Mouse (Mus musculus): ENCODE measurements at regions not wholly inside any gene's neighbourhood (a gene's known extent, or its start where the extent isn't known, plus 50 kb on each side); places are given as distances from the start of the nearest gene placed in this dataset.

DNA sequence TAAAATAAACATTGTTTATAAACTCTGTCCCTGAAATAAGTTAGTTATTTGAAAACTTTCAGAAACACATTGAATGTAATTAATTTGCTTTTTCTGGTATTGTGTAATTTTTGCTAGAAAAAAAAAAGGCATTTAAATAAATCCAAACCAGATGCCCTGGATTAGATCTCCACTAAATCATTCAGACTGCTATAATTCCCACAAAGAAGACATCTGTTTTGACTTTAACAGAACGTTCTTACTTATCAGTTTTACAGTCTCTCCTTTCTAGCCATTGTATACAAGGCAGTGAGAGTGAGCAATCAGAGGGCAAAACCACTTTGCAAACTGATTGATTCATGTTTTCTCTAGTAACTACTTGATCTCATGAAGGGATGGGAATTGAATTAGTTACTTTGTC, 478.8 kb downstream of the Slitrk6 start:
- no peak for DNase-seq

DNA sequence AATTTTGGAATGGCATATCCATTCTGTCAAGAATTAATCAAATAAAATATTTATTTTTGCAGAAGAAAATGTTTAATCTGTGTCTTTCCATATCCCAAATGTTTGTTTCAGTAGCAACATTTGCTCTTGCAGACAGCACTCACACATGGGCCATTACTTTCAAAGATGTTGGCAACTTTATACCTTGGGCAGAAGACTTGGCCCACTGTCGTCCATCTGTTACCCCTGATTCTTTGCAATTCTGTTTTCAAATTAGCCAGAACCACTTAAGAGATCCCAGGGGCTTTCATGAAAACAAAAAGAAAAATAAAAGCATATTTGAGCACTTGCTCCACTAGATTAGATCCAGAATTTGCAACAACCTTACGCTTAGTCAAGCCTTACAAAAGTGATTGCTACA, 483.7 kb downstream of the Slitrk6 start:
- DNase-seq = no peak

DNA sequence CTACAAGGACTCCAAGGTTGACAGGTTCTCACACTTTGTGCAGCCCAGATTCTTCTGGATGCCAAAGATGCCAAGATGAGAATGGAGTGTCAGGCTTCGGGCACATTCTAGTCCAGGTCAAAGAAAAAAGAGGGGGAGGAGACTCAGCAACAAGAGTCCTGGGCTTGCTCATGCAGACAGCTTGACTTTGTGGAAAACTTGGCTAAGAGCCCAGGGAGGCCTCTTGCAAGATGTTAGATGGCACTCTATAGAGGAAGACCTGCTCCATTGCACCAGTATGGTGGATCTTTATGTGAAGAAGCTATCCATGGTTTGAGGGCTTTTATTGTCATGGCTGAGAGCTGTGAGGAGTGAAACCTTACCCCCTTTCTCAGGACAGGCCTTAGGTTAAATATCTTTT, 510.5 kb downstream of the Slitrk6 start:
- DNase-seq = no peak

DNA sequence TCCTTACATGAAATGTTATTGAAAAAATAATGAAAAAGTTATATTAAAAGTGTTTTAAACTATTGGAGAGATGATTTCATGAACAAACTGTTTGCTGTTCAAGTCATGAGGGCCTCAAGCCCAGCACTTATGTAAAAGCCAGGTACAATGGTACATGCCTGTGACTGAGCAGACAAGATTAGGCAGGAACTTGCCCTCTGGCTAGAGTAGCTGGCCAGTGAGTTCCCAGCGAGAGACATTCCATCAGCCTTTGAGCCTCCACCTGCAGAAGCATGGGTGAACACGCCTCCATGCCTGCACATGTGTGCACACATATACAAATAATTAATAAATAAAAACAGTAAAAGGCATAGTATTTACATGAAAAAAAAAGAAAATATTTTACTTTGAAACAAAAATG, 511.4 kb downstream of the Slitrk6 start:
- no peak for DNase-seq

DNA sequence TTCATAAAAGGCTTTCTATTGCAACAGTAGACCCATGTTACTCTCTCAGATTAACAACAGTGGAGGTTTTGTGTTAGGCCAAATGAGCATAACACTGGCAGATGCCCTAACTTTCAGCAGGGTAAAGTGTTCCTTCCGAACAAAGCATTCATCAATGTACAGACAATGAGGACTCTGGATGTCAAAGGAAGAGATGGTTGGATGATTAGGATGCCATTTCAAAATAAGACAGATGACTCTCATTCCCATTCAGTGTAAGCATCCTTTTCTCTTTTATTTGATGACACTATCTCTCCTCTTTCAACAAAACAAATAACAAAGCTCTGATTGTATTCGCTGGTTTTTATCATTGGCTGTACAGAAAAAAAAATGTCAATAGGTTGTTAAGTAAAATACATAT, 516.1 kb downstream of the Slitrk6 start:
- DNase-seq = no peak

DNA sequence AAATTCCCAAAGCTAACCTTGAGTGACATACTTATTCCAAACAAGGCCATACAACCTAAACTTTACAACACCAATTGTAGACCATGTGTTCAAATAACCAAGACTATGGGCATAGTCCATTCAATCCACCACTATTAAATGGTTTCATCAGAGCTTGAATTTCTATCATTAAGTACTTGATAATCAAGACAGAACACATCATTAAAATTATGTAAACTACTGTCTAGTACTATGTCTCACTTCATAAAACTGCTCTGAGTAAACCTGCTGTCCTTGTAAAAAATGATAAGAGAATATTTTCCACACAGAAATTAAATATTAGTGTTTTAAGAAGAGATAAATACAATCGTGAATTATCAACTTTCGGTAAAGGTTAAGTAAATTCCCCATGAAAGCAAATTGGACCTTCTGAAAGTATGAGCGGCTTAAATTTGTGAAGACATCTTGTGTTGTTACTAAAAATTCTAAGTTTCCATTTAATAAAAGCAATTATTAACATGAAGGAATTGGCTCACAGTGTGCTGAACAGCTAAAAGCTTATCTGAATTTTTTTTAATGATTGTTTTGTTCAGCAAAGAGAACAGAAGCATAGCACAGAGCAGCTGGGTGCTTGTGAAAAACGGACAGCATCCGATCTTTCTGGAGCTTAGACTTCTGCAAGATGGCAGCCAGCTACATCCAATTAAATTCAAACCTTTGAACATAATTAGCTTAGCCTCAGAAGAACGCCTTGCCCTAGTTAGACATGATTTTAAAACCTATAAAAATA, 530.1 kb downstream of the Slitrk6 start:
- no peak for DNase-seq

DNA sequence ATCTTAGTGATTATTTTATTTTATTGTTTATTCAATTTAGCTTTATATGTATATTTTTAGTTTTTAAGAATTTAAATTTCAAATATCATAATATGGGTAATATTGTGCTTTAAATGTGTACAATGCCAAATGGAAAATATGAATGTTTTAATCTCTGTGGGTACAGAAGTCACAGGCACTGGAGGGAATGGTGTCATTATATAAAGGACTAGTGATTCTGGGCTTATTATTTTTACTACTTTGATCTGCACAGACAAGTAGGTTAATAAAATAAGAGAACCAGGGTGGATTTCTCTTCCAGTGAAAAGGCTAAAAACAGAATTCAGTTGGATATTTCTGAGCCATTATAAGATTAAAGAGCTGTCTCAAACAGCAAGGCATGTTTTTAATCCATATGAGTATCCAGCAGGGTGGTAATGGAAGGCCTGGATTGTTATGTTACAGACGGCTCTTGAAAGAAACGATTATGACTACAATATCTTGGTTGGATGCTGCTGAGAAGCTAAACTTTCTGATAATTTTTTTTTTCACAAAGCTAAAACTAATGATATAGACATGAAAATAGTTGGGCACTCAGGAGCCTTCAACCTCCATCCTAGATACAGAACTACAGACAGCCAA, 563.9 kb downstream of the Slitrk6 start:
- no peak for DNase-seq

DNA sequence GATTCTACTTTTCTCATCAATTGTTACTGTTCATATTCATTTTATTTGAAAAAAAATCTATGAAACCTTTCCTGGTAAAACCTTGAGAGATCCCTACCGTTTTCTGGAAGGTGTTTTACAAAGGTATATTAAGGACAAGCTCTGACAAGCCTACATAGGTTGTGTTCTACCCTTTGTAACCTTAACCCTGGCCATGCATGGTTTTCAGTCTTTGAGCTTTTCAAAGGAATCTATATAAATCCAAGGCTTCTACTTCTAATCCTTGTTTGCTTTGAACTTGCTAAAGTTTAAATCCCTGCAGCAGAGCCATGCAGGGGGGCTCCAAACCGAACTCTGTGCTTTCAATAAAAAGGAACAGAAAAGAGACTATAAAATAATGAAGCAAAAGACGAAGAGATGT, 564.5 kb downstream of the Slitrk6 start:
- no peak for DNase-seq

DNA sequence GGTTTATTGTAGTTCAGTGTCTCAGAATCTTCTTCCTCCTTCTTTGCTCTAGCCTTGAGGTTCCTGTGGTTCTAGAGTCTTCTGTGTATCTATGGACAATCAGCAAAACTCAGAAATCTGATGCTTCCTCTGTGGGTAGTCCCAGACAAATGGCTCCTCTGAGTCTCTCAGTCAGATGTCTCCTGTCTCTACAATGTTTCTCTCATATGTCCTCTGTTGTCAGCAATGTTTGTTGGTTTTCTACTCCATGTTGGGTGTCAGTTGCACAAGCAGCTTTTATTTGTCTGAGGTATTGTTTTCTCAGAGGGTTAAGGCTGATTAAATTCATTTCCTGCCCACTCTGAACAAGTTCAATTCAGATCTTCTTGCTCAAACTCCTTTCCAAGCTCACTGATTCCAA, 575.8 kb downstream of the Slitrk6 start:
- no peak for DNase-seq

DNA sequence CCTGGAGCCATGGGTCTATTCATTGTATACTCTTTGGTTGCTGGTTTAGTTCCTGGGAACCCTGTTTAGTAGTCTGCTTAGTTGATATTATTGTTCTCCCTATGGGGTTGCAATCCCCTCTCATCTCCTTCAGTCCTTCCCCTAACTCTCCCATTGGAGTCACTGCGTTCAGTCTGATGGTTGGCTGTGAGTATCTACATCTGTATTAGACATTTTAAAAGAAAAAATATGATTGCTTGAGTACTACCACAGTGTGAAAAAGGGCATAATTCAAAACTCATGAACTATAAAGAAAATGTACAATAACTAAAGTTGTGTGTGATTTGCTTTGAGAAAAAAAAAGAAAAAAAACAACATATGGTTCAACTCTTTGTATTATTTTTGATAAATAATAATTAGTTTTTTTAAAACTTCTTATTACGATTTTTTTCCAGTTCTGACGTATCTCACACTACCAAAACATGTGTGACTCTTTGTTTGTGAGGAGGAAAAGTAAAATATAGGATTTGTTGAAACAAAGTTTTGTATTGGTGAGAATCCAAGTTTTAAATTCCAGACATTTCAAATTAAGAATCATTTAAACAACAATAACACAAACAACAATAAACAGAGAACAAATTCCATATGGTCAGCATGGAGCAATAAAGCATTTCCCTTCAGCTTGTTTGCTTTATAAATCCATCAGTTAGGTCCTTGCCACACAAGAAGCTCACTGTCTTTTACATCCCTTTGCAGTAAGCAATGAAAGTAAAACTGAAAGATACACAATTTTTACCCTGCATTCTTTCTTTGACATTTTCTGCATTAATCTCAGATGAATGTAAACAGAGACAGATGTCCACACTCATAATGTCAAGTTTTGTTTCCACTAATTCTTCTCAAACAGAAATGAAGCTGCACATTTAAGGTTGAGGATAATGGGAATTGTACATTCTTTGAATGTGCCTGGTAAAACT, 583.5 kb downstream of the Slitrk6 start:
- no peak for DNase-seq

DNA sequence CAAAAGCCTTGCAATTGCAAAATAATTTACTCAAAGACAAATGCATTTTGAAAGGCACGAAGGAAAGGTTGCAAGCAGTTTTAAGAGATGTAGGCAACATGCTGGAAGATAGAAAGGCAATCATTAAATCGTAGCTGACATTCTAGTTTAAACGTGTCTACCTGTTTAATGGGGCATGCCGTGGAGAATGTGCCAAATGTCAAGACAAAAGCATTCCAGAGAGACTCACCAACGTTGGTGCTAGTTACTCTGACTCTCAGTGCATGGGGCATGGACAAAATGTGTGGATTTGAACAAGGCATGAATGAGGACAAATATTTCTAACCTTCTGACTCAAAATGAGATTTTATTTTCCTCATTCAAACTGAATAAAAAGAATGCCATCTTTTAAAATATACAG, 586.3 kb downstream of the Slitrk6 start:
- DNase-seq = no peak

DNA sequence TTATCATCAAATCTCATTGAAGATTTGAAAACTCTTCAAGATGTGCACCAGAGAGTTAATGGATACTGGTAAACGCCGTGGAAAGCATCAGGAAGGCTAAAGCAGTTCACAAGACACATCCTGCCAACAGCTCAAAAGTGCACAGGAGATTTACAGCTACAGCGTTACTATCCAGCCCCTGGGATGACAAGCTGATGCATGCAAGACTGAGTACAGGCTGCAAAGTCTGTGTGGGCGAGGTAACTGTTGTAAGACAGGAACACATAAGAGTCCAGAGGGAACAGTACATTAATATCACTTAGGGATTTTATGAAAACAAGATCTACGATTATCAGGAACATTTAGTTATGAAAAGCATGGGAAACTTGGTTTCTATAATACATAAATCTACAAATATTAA, 626.7 kb downstream of the Slitrk6 start:
- no peak for DNase-seq

DNA sequence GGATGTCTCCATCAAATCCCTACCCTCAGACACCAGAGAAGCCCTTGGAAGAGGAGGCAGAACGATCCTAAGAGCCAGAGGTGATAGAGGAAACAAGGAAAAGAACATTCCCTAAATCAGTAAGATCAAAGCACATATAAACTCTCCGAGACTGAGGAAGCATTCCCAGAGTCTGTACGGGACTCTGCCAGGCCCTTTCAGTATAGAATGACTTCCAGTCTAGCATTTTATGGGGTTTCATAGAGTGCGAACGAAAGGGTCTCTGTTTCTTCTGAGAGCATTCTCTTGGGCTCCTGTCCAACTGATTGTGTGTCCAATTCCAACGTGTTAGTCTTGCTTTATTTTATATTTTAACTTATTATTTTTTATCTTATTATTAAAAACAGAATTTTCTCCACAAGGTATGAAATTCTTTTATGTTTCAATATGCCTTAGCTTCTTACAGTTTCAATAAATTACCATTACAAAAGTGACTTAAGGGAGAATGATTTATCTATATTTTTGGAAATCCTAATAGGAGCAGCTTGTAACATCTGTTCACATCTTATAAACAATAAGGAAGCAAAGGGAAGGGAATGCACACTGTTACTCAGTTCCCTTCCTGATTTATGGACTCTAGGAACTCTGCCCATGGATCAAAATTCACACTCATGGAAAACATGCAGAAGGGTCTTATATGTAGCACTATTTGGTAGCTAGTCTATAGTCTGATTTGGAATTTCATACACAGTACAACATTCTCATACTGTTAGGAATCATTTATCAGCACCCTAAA, 628.8 kb downstream of the Slitrk6 start:
- no peak for DNase-seq

DNA sequence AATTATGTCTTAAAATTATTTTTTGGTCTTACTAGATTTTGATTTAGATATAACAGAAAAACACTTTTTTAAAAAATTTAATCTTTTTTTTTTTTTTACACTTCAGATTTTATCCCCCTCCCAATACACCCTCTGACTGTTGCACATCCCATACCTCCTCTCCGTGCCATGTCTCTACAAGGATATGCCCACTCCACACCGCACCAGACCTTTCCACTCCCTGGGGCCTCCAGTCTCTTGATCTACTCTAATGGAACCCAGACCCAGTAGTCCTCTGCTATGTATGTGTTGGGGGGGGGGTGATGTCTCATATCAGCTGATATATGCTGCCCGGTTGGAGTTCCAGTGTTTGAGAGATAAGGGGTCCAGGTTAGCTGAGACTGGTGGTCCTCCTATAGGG, 632.2 kb downstream of the Slitrk6 start:
- DNase-seq = no peak

DNA sequence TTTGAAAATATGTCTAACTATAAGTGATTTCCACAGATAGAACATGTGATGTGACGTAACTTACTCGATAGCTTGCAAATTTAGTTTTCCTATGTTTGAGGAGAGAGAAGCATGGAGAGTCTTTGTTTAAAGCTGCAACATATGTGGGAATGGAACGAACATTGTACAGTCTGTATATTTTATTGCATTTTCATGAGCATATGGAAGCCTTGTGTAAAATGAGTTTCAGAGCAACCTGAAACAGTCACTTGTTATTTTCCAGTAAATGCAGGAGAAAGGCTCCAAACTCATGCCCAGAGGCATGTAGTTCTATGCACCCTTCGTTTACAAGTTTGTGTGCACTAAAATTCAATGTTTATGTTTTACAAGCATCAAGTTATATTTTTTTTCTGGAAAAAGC, 639.4 kb downstream of the Slitrk6 start:
- DNase-seq = no peak

DNA sequence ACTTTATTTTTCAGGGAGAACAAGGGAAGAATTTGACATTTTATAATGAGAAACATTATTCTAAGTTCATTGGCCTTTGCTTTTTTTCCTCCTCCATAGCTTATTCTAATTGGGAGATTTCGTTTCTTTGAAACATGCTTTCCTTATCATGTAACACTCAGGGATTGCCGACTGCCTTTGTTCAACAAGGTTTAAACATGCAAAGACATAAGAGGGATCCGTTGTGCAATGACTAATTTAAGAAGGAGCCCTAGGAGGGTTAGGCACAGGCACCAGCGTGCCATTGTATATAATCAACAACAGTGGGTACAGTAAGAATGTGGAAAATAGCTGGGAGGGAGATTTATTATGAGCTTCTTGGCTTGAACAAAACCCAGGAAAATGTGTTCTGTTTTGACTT, 654.1 kb downstream of the Slitrk6 start:
- no peak for DNase-seq

DNA sequence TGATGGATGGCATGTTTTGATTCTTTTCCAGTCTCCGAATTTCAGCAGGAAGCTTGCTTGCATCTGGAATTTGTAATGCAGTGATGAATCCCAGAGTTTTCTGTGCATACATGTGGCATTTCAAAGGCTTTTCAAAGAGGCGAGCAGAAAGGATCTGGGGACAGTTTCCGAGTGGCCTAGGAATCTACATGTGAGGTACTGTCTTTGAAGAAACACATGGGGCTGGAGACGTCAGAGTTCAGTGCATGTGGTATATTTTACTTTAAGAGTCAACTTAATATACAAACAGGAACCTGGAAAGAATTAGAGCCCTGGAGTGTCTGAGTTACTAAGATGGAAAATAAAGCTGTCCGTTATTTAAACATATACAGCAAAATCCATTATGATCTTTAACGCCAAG, 676.6 kb downstream of the Slitrk6 start:
- no peak for DNase-seq

DNA sequence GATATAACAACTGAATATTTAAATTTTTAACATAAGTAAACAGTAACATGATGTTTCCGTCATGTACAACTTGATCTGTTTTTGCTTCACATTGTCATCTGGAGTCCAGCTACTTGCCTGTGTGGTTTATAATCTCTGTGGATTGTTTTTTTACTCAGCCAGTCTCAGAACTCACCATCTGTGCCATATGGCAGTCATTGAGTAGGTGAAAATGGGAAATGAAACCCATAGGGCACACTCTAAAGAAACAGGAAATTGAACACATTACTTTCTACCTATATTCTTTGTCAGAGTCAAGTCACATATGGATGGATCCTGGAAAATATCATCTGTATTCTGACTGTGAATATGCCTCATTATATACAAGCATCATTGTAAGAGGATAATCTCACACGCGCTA, 707.2 kb downstream of the Slitrk6 start:
- no peak for DNase-seq

DNA sequence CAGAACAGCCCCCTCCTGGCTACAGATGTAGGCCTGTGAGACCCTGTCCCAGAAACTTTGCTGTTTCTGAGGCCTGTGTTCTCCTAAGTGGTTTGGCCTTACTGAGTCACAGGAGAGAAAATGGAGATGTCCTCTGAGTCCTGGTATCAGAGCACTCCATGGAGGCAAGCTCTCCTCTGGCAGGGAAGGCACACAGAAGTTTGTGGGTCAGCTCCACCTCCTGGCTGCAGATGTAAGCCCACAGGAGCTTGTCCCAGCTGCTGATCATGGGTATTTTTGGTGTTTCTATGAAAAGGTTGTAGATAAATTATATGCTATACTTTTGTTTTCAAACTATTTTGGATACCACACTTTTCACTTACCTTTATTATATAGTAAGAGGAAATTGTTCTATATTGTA, 711.7 kb downstream of the Slitrk6 start:
- DNase-seq = no peak

DNA sequence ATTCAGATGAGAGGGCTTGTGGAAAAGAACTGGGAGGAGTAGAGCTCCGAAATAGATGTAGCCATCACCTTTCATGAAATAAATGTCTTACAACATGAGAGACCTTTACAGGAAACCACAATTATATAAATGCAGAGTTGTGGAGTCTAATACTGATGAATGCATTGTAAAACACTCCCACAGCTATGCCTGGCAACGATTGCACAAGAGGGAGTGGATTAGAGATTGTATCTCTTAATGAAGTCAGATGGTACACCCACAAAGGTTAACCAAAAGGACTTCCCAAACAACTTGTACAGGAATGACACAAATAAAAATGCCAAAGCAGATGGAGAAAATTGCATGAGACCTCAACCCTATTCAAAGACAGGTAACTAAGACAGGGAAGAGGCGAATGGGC, 733.1 kb downstream of the Slitrk6 start:
- no peak for DNase-seq

DNA sequence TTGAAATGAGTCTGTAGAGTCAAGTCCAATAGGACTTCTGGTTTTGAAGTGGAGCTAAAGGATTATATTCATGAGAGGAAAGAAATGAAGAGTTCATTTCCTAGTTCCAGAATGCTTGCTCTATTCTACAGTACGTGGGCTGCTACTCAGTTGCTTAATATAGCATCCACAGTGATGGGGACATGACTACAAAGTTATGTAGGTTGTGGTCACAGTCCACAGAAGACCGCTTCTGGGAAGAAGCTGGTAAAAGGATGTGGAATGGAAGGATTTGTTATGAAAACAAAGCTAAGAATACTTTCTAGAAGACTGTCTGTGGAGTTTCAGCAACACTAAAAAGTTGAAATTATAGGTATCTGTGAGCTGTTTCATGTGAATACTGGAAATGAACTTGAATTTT, 739.8 kb downstream of the Slitrk6 start:
- DNase-seq = no peak

DNA sequence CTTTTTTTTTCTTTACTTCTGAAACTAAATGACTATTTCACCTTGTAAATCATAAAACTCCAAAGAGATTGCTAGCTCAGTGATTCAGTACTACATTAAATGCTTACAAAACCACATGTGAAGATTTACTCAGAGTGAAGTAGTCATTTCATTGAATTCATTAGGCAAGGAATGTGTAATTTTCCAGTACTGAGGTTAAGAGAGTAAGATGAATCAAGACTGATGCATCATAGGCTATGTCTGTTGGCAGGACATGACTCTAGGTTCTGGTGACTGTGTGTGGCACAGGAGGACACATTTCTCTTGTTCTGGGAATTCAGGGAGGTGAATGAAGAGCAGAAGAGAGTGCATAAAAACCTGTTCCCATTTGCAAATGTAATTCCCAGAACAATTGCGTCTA, 741.7 kb downstream of the Slitrk6 start:
- DNase-seq = no peak

DNA sequence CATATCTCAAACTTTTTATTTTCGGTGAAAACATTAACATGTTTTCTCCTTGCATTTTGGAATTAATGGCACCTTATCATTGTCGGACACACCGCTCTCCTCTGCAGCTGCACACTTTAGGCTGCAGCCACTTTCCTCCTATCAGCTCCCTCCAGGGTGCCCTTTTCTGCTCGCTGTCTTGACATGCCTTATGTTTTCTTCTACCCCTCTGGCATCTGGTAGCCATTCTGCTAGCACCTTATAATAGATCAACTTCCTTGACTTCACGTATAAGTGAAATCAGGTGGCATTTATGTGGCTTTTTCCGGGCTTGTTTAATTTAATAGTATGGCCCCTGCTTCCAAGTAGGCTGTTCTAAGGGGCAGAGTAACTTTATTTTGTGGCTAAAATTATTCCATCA, 747.8 kb downstream of the Slitrk6 start:
- no peak for DNase-seq

All from cerebellum, adult 11 months (tissue).